ENCODE assay signal across 8 mouse cellular contexts in genomic region chr13:52980211-52980950, GRCm38 (mm10). TPM values are rescaled to one million over a fixed set of nuclear protein-coding genes. Genes with fewer than 3 reads are reported as not detected.
DNase-seq lines count a peak whose midpoint lies in the region; ATAC-seq and TF ChIP-seq lines count a peak whose summit lies in the region.

No protein-coding gene starts in this region.

- no peaks in the 10 kb centered on the region for H3K27me3 ChIP-seq in intestine, postnatal 0 days (replicated peaks; ENCODE audit: control insufficient read depth, insufficient read depth, low read length)

- no peaks in the 10 kb centered on the region for H3K36me3 ChIP-seq in intestine, postnatal 0 days (ENCODE audit: control insufficient read depth, insufficient read depth)

- H3K9ac ChIP-seq in intestine, postnatal 0 days (ENCODE audit: low read depth, low read length) = peak overlapping the region; percentile 94

- DNase-seq in layer of hippocampus, adult 11-12 months (ENCODE audit: low spot score) = peak; percentile 79
- no peak for DNase-seq in layer of hippocampus, adult 9-10 months (ENCODE audit: low spot score)
- peak; percentile 81 to 84 for DNase-seq in cerebellum, postnatal 36 days
- DNase-seq in gastrocnemius, postnatal 10 days = peak; percentile 63
- peak; percentile 66 for DNase-seq in left cerebral cortex, postnatal 4 days
- DNase-seq in mesoderm, embryonic 11.5 days (ENCODE audit: low read depth, low spot score) = peak; percentile 86
- peak; percentile 93 for DNase-seq in skeletal muscle tissue, adult 2 months (ENCODE audit: low read depth, low spot score)

- peaks cover 20% of the 10 kb centered on the region; the same call in 1 of the 2 replicates for H3K4me1 ChIP-seq in intestine, postnatal 0 days (replicated peaks; ENCODE audit: control insufficient read depth, insufficient read depth, low read length)

- WGBS in intestine, postnatal 0 days = under 1% methylated on average over 74 of the region's 77 CpGs

- peak overlapping the region; percentile 97 for H3K4me3 ChIP-seq in intestine, postnatal 0 days (ENCODE audit: low read depth, low read length)

- intact Hi-C loops in left cerebral cortex, postnatal 4 days (cut with DNase I) = loop anchor here (5.0 kb wide), 2 partner anchors 117 to 323 kb away; no protein-coding TSS in a partner anchor

- peak; percentile 53 for ATAC-seq in intestine, postnatal 0 days

- peak overlapping the region; percentile 97 for H3K27ac ChIP-seq in intestine, postnatal 0 days (ENCODE audit: low read depth, low read length)

- TF ChIP-seq CTCF in intestine, postnatal 0 days (IDR thresholded peaks at IDR 0.05; ENCODE audit: low read depth) = peak; percentile 28; the same call in 1 of the 2 replicates

- H3K4me2 ChIP-seq in intestine, postnatal 0 days (replicated peaks; ENCODE audit: low read depth) = peak overlapping the region; percentile 98

- no peaks in the 10 kb centered on the region for H3K9me3 ChIP-seq in intestine, postnatal 0 days (ENCODE audit: control insufficient read depth)

RNA-seq across cellular contexts. Expression of gene Nfil3, which starts 0.5 kb away (rescaled TPM):
- total RNA-seq in gastrocnemius, postnatal 10 days (2021) = 10 to 100 TPM; 14.8 to 18.4 TPM
- polyA plus RNA-seq in intestine, postnatal 0 days (2015; fragmentation: Nextera tagmentation; extraction: Ambion mirVana) = 15.6 and 15.8 TPM in 2 replicates
- total RNA-seq in left cerebral cortex, postnatal 4 days (2021) = 10 to 100 TPM; 33.6 to 35.5 TPM

RNA-seq across cellular contexts. Expression of gene Auh, which starts 50.9 kb away (rescaled TPM):
- 10 to 100 TPM; 47.7 to 50.8 TPM for total RNA-seq in gastrocnemius, postnatal 10 days (2021)
- 45.0 and 46.4 TPM in 2 replicates for polyA plus RNA-seq in intestine, postnatal 0 days (2015; fragmentation: Nextera tagmentation; extraction: Ambion mirVana)
- total RNA-seq in left cerebral cortex, postnatal 4 days (2021) = 10 to 100 TPM; 50.7 to 53.7 TPM
